Mouse (Mus musculus): ENCODE results near the gene Lpcat2b. TPM values are rescaled to one million over a fixed set of nuclear protein-coding genes. Genes with fewer than 3 reads are reported as not detected.

The Lpcat2b gene
- total and polyA plus RNA-seq, 3 experiments, result 0.11 TPM; not detected in 2

GRCm38 (mm10) chr5:107450299-107450698, 18.9 kb downstream of the Lpcat2b start:
- Histone ChIP-seq H3K4me3 (ENCODE audit: low read depth, low read length) (no peak overlapping the region), H3K4me1 (ENCODE audit: insufficient read depth, low read depth, low read length) (0 out of 2 replicates have a peak, but pooled peaks cover 4% of the 10 kb centered on the region), H3K36me3 (replicated peaks) (peaks cover 34% of the 10 kb centered on the region), H3K27me3 (ENCODE audit: insufficient read depth, low read length) (no peaks in the 10 kb centered on the region), H3K9me3 (replicated peaks) (no peaks in the 10 kb centered on the region)
- ATAC-seq (ENCODE audit: extremely low read depth, insufficient number of reproducible peaks, low FRiP score, poor library complexity, severe bottlenecking) (no peak), DNase-seq (ENCODE audit: low spot score) (no peak)
- TF ChIP-seq CTCF (IDR thresholded peaks at IDR 0.05; ENCODE audit: low read depth, low read length), result no peak
- no peak for TF ChIP-seq TAL1 (conservative IDR thresholded peaks at IDR 0.05; ENCODE audit: low read depth, low read length)
- no peak for TF ChIP-seq GATA2 (IDR thresholded peaks at IDR 0.05; ENCODE audit: borderline replicate concordance, low read depth, low read length)
- TF ChIP-seq POLR2AphosphoS5 (IDR thresholded peaks at IDR 0.05; ENCODE audit: insufficient replicate concordance, low read depth, low read length), result no peak
- no peak for TF ChIP-seq GATA1 (IDR thresholded peaks at IDR 0.05; ENCODE audit: borderline replicate concordance, low read length)

DNA sequence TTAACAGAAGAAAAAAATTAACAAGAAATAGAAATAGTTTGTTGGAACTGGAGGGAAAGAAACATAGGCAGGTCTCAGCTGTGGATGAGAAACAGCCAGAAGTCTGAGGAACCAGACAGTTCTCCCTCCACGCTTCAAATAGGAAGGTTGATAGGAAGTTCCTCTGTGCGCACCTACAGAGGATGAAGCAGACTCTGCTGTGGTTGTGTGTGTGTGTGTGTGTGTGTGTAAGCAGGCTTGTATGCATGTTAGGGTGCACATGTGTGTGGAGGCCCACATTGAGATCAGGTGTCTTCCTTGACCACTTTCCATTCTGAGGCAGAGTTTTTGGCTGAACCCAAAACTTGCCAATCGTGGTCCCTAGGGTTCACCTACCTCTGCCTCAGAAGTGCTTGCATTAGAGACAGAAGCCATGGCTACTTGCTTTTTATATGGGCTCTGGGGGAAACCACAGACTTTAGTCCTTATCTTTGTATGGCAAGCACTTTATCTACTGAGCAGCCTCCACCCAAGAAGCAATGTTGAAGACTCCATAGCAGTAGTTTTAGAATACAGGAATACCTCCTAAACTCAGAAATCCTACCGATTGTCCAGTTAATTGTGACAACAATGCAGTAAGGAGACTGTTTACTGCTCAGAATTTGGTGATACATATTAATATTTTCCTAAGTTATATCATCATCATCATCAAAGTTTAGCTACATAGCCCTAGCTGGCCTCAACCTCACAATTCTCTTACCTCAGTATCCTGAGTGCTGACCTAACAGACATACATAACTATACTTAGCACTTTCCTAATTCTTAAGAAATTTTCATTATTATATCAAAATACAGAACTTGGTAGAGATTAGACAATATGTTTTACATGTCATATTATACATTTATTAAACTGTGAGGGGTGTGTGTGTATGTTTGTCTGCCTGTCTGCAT, 31.1 kb downstream of the Lpcat2b start:
- peak; percentile 84 for ATAC-seq (ENCODE audit: extremely low read depth, insufficient number of reproducible peaks, low FRiP score, poor library complexity, severe bottlenecking)

DNA sequence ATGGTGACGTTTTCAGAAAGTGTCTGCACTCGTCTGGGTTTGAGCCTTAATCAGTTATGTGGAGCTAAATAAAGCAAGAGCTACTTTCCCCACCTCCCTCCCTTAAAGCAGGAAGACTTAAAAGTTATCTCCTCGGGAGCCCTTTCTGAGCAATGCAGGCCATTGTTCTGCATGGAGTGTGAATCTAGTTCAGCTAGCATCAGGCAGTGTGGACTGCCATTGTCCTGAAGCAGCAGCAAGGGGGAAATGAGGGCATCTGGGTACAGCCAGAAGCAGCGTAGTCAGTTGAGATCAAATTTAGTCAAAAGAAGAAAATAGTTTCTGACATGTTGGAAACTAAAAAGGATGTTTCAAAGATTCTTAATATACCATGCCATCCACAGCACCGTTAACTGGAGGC, 35.2 kb downstream of the Lpcat2b start:
- ATAC-seq (ENCODE audit: extremely low read depth, insufficient number of reproducible peaks, low FRiP score, poor library complexity, severe bottlenecking) (no peak), DNase-seq (ENCODE audit: low spot score) (no peak)
- no peak overlapping the region for H3K4me3 ChIP-seq (ENCODE audit: low read depth, low read length)
- H3K36me3 ChIP-seq (replicated peaks), result peaks cover 8% of the 10 kb centered on the region
- TF ChIP-seq POLR2AphosphoS5 (IDR thresholded peaks at IDR 0.05; ENCODE audit: insufficient replicate concordance, low read depth, low read length) (no peak), CTCF (IDR thresholded peaks at IDR 0.05; ENCODE audit: low read depth, low read length) (no peak)
- H3K4me1 ChIP-seq (ENCODE audit: insufficient read depth, low read depth, low read length), result peaks cover 35% of the 10 kb centered on the region
- no peaks in the 10 kb centered on the region for H3K9me3 ChIP-seq (replicated peaks)
- H3K27me3 ChIP-seq (ENCODE audit: insufficient read depth, low read length), result no peaks in the 10 kb centered on the region

More for the DNA sequence above, 31.1 kb downstream of the Lpcat2b start:
- TF ChIP-seq TAL1 (conservative IDR thresholded peaks at IDR 0.05; ENCODE audit: low read depth, low read length) (peak; percentile 39; the same call in 1 of the 2 replicates), GATA2 (IDR thresholded peaks at IDR 0.05; ENCODE audit: borderline replicate concordance, low read depth, low read length) (no peak), POLR2AphosphoS5 (IDR thresholded peaks at IDR 0.05; ENCODE audit: insufficient replicate concordance, low read depth, low read length) (no peak), CTCF (IDR thresholded peaks at IDR 0.05; ENCODE audit: low read depth, low read length) (no peak), GATA1 (IDR thresholded peaks at IDR 0.05; ENCODE audit: borderline replicate concordance, low read length) (no peak)
- Histone ChIP-seq H3K4me3 (ENCODE audit: low read depth, low read length) (no peak overlapping the region), H3K27me3 (ENCODE audit: insufficient read depth, low read length) (no peaks in the 10 kb centered on the region), H3K9me3 (replicated peaks) (no peaks in the 10 kb centered on the region), H3K4me1 (ENCODE audit: insufficient read depth, low read depth, low read length) (peaks cover 23% of the 10 kb centered on the region), H3K36me3 (replicated peaks) (peaks cover 21% of the 10 kb centered on the region)
- peak; percentile 32 for DNase-seq (ENCODE audit: low spot score)

DNA sequence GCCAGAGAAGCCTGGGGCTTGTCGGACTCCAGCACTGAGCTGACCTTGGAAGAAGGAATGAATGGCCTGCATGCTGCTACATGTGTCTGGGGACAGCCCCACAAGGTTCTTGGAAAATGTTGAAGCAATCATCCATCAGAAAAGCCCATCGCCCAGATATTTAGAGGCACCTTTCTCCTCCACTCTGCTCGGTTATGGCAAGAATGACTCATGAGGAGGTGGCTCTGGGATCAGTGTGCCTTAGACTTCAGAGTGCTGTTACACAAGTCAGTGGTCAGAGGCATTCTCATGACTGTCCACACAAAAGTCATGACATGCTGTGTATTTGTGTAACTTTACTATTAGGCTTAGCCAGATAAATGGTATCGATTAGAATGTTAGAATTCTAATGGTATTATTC, 35.7 kb downstream of the Lpcat2b start:
- H3K4me1 ChIP-seq (ENCODE audit: insufficient read depth, low read depth, low read length), result peaks cover 31% of the 10 kb centered on the region
- TF ChIP-seq GATA2 (IDR thresholded peaks at IDR 0.05; ENCODE audit: borderline replicate concordance, low read depth, low read length), result no peak
- TF ChIP-seq TAL1 (conservative IDR thresholded peaks at IDR 0.05; ENCODE audit: low read depth, low read length), result no peak
- no peak for TF ChIP-seq GATA1 (IDR thresholded peaks at IDR 0.05; ENCODE audit: borderline replicate concordance, low read length)
- TF ChIP-seq POLR2AphosphoS5 (IDR thresholded peaks at IDR 0.05; ENCODE audit: insufficient replicate concordance, low read depth, low read length), result no peak
- no peak for TF ChIP-seq CTCF (IDR thresholded peaks at IDR 0.05; ENCODE audit: low read depth, low read length)
- peaks cover 7% of the 10 kb centered on the region for H3K36me3 ChIP-seq (replicated peaks)
- DNase-seq (ENCODE audit: low spot score) (no peak), ATAC-seq (ENCODE audit: extremely low read depth, insufficient number of reproducible peaks, low FRiP score, poor library complexity, severe bottlenecking) (no peak)
- no peaks in the 10 kb centered on the region for H3K9me3 ChIP-seq (replicated peaks)
- no peak overlapping the region for H3K4me3 ChIP-seq (ENCODE audit: low read depth, low read length)
- no peaks in the 10 kb centered on the region for H3K27me3 ChIP-seq (ENCODE audit: insufficient read depth, low read length)

DNA sequence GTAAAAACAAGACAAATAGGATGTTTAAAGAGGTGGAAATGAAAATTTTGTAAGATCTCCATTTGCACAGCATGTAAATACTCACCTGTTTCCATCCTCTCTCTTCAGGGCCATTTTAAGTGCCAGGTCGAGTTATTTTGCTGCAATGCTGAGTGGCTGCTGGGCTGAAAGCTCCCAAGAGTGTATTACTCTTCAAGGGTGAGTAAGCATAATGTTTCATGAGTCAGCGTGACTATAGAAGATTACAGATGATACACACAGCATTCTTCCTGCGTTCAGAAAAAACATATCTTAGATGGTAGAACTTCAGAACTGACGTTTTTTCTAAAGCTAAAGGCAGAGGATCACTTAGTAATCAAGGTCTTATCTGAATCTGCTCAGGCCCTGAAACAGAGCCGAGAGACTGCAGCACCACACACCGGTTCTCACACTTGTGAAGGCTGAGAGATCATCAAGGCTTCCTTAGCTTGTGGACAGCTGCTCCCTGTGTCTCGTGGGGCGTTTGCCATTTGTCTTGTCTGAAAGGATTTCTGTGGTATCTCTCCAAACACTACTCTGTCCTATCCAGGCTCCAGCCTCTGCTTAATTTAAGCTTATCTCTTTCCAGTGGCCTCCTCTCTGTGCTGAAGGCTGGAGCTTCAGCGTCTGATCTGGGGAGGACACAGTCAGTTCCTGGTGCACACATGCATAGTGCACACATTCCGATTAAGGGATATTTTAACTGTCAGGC, 39.4 kb downstream of the Lpcat2b start:
- no peak overlapping the region; the same call in 1 of the 2 replicates for H3K4me3 ChIP-seq (ENCODE audit: low read depth, low read length)
- no peaks in the 10 kb centered on the region for H3K9me3 ChIP-seq (replicated peaks)
- ATAC-seq (ENCODE audit: extremely low read depth, insufficient number of reproducible peaks, low FRiP score, poor library complexity, severe bottlenecking) (peak; percentile 80), DNase-seq (ENCODE audit: low spot score) (peak; percentile 5)
- peaks cover 9% of the 10 kb centered on the region for H3K36me3 ChIP-seq (replicated peaks)
- H3K27me3 ChIP-seq (ENCODE audit: insufficient read depth, low read length), result no peaks in the 10 kb centered on the region
- no peak for TF ChIP-seq POLR2AphosphoS5 (IDR thresholded peaks at IDR 0.05; ENCODE audit: insufficient replicate concordance, low read depth, low read length)
- TF ChIP-seq GATA2 (IDR thresholded peaks at IDR 0.05; ENCODE audit: borderline replicate concordance, low read depth, low read length), result no peak
- no peak for TF ChIP-seq CTCF (IDR thresholded peaks at IDR 0.05; ENCODE audit: low read depth, low read length)
- TF ChIP-seq GATA1 (IDR thresholded peaks at IDR 0.05; ENCODE audit: borderline replicate concordance, low read length), result no peak
- TF ChIP-seq TAL1 (conservative IDR thresholded peaks at IDR 0.05; ENCODE audit: low read depth, low read length), result no peak
- peaks cover 22% of the 10 kb centered on the region for H3K4me1 ChIP-seq (ENCODE audit: insufficient read depth, low read depth, low read length)

DNA sequence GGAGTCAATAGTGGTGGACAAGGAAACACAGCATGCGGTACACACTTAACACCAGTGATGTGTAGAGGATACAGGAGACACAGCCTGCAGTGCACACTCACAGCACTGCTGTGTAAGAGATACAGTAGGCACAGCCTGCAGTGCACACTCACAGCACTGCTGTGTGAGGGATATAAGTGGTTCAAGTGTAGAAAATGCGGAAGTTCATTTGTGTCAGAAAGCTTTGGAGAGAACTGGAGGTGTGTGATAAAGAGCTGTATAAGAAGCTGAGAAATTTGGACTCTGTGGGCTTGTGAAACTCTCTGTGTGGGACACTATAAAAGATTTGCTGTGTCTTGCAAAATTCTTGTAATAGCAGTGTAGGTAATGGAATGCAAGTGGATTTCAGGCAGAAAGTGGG, 48.8 kb downstream of the Lpcat2b start:
- peak; percentile 68 for ATAC-seq (ENCODE audit: extremely low read depth, insufficient number of reproducible peaks, low FRiP score, poor library complexity, severe bottlenecking)
- DNase-seq (ENCODE audit: low spot score), result peak; percentile 8

More for the DNA sequence above, 48.8 kb downstream of the Lpcat2b start:
- no peaks in the 10 kb centered on the region for H3K9me3 ChIP-seq (replicated peaks)
- H3K27me3 ChIP-seq (ENCODE audit: insufficient read depth, low read length), result no peaks in the 10 kb centered on the region
- TF ChIP-seq GATA2 (IDR thresholded peaks at IDR 0.05; ENCODE audit: borderline replicate concordance, low read depth, low read length) (no peak), TAL1 (conservative IDR thresholded peaks at IDR 0.05; ENCODE audit: low read depth, low read length) (0 out of 2 replicates have a peak, but pooled peaks have one; percentile 19)
- H3K36me3 ChIP-seq (replicated peaks), result peaks cover 6% of the 10 kb centered on the region
- H3K4me3 ChIP-seq (ENCODE audit: low read depth, low read length), result no peak overlapping the region
- H3K4me1 ChIP-seq (ENCODE audit: insufficient read depth, low read depth, low read length), result peaks cover 10% of the 10 kb centered on the region

Other genes starting within 250 kb of the Lpcat2b start
- gene Tgfbr3, start 141.9 kb upstream of the Lpcat2b start, total RNA-seq (2014; fragmentation: Nextera tagmentation), result not detected in 2 replicates
- gene Tgfbr3, start 141.9 kb upstream of the Lpcat2b start, total RNA-seq (2017), result under 0.01 and 0.05 TPM in 2 replicates
- gene Tgfbr3, start 141.9 kb upstream of the Lpcat2b start, polyA plus RNA-seq (2012), result not detected in 2 replicates
- gene Brdt, start 100.4 kb upstream of the Lpcat2b start, total RNA-seq (2014; fragmentation: Nextera tagmentation), result 0.63 TPM in 1 of 2 replicates, not detected in the other
- gene Brdt, start 100.4 kb upstream of the Lpcat2b start, total RNA-seq (2017), result 0.11 and 0.12 TPM in 2 replicates
- gene Brdt, start 100.4 kb upstream of the Lpcat2b start, polyA plus RNA-seq (2012), result not detected in 2 replicates
- not detected in 2 replicates for gene Ephx4, start 28.8 kb upstream of the Lpcat2b start, total RNA-seq (2014; fragmentation: Nextera tagmentation)
- not detected in 2 replicates for gene Ephx4, start 28.8 kb upstream of the Lpcat2b start, total RNA-seq (2017)
- gene Ephx4, start 28.8 kb upstream of the Lpcat2b start, polyA plus RNA-seq (2012), result not detected in 2 replicates
- 17.3 and 18.2 TPM in 2 replicates for gene Btbd8, start 6.4 kb downstream of the Lpcat2b start, total RNA-seq (2014; fragmentation: Nextera tagmentation)
- 5.0 and 5.6 TPM in 2 replicates for gene Btbd8, start 6.4 kb downstream of the Lpcat2b start, total RNA-seq (2017)
- gene Btbd8, start 6.4 kb downstream of the Lpcat2b start, polyA plus RNA-seq (2012), result 1.2 and 1.4 TPM in 2 replicates
- gene Gm42669, start 76.1 kb downstream of the Lpcat2b start, total RNA-seq (2014; fragmentation: Nextera tagmentation), result not detected in 2 replicates
- 0.12 and 0.16 TPM in 2 replicates for gene Gm42669, start 76.1 kb downstream of the Lpcat2b start, total RNA-seq (2017)
- gene Gm42669, start 76.1 kb downstream of the Lpcat2b start, polyA plus RNA-seq (2012), result 0.07 and 0.20 TPM in 2 replicates
- gene 1700028K03Rik, start 103.2 kb downstream of the Lpcat2b start, total RNA-seq (2014; fragmentation: Nextera tagmentation), result not detected in 2 replicates
- gene 1700028K03Rik, start 103.2 kb downstream of the Lpcat2b start, total RNA-seq (2017), result 0.06 and 0.16 TPM in 2 replicates
- not detected in 2 replicates for gene 1700028K03Rik, start 103.2 kb downstream of the Lpcat2b start, polyA plus RNA-seq (2012)
- gene Rpap2, start 165.8 kb downstream of the Lpcat2b start, total RNA-seq (2014; fragmentation: Nextera tagmentation), result 29.0 and 42.8 TPM in 2 replicates
- 29.6 and 35.0 TPM in 2 replicates for gene Rpap2, start 165.8 kb downstream of the Lpcat2b start, total RNA-seq (2017)
- gene Rpap2, start 165.8 kb downstream of the Lpcat2b start, polyA plus RNA-seq (2012), result 1.3 and 4.5 TPM in 2 replicates
- 25.3 and 29.9 TPM in 2 replicates for gene Glmn, start 166.3 kb downstream of the Lpcat2b start, total RNA-seq (2014; fragmentation: Nextera tagmentation)
- gene Glmn, start 166.3 kb downstream of the Lpcat2b start, total RNA-seq (2017), result 14.9 and 20.0 TPM in 2 replicates
- 0.50 and 0.87 TPM in 2 replicates for gene Glmn, start 166.3 kb downstream of the Lpcat2b start, polyA plus RNA-seq (2012)

All from G1E (cell line).